11 mouse cellular contexts compared by ENCODE assay signal in the genomic region with DNA sequence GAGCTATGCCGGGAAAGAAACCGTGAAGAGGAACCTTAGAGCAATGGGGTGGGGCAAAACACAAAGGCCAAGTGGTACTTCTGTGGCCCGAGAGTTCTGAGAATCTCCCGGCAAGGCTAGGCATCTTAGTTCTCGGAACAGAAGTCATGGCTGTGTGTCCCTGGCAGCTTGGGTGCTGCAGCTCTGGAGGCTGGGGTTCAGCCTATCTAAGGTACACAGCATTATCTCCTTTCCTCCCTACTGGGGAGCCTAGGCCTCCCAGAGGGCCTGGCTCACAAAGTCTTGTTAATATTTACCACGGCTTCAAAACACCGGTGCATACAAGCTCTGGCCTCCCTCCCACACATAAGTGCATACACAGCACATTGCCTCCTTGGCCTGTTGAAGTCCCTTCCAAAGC. TPM values are rescaled to one million over a fixed set of nuclear protein-coding genes. Genes with fewer than 3 reads are reported as not detected.
DNase-seq lines count a peak whose midpoint lies in the region; ATAC-seq lines count a peak whose summit lies in the region.
"Had no signal": no experiment of that assay in that cellular context is flagged by ENCODE, and none has a peak within 500 bp of the region (broad histone marks: within the 10 kb centered on the region; RNA-seq: fewer than 3 reads in every experiment).

No protein-coding gene starts in this region.

- ATAC-seq in kidney, embryonic 16.5 days (ENCODE audit: low FRiP score, low TSS enrichment) = peak; percentile 73
- ATAC-seq in liver, embryonic 15.5 days (ENCODE audit: insufficient read depth) = peak; percentile 66
- peak; percentile 44 for ATAC-seq in megakaryocyte progenitor cell, adult 5-6 weeks (replicated peaks; ENCODE audit: poor library complexity)
- ATAC-seq in forebrain, embryonic 13.5 days = no peak
- ATAC-seq: CD4-positive, CD25-positive, alpha-beta regulatory T cell, adult 4 months had no signal

- H3K9ac ChIP-seq in kidney, embryonic 16.5 days (replicated peaks; ENCODE audit: low read length) = no peak overlapping the region
- no peak overlapping the region for H3K9ac ChIP-seq in liver, embryonic 15.5 days
- H3K9ac ChIP-seq in forebrain, embryonic 13.5 days = no peak overlapping the region
- H3K9ac ChIP-seq: limb, embryonic 12.5 days had no signal

- no peak overlapping the region for H3K4me3 ChIP-seq in embryonic facial prominence, embryonic 10.5 days
- H3K4me3 ChIP-seq in kidney, embryonic 16.5 days (ENCODE audit: low read length) = no peak overlapping the region
- no peak overlapping the region for H3K4me3 ChIP-seq in liver, embryonic 15.5 days (replicated peaks)
- H3K4me3 ChIP-seq in forebrain, embryonic 13.5 days = no peak overlapping the region
- H3K4me3 ChIP-seq: layer of hippocampus, adult 2 months; limb, embryonic 12.5 days had no signal

- peaks cover 34% of the 10 kb centered on the region for H3K4me1 ChIP-seq in embryonic facial prominence, embryonic 10.5 days
- H3K4me1 ChIP-seq in kidney, embryonic 16.5 days (ENCODE audit: insufficient read depth, low read length) = peaks cover 13% of the 10 kb centered on the region
- peaks cover 48% of the 10 kb centered on the region for H3K4me1 ChIP-seq in liver, embryonic 15.5 days (replicated peaks)
- no peaks in the 10 kb centered on the region for H3K4me1 ChIP-seq in forebrain, embryonic 13.5 days

- 91% methylated on average over 7 of the region's 7 CpGs for WGBS in embryonic facial prominence, embryonic 10.5 days
- WGBS in kidney, embryonic 16.5 days = 54% methylated on average over 7 of the region's 7 CpGs
- WGBS in liver, embryonic 15.5 days (ENCODE audit: insufficient replicate concordance) = 14% methylated on average over 7 of the region's 7 CpGs
- 91% methylated on average over 7 of the region's 7 CpGs for WGBS in forebrain, embryonic 13.5 days

- H3K27ac ChIP-seq in embryonic facial prominence, embryonic 10.5 days (replicated peaks) = peak overlapping the region; percentile 80; the same call in 1 of the 2 replicates
- H3K27ac ChIP-seq in kidney, embryonic 16.5 days (ENCODE audit: low read length) = peak overlapping the region; percentile 50
- H3K27ac ChIP-seq in liver, embryonic 15.5 days (replicated peaks) = peak overlapping the region; percentile 31
- no peak overlapping the region for H3K27ac ChIP-seq in forebrain, embryonic 13.5 days
- H3K27ac ChIP-seq: layer of hippocampus, adult 2 months; limb, embryonic 12.5 days had no signal

- no peaks in the 10 kb centered on the region for H3K9me3 ChIP-seq in embryonic facial prominence, embryonic 10.5 days
- H3K9me3 ChIP-seq in kidney, embryonic 16.5 days (ENCODE audit: low read length) = no peaks in the 10 kb centered on the region
- H3K9me3 ChIP-seq in liver, embryonic 15.5 days (replicated peaks) = no peaks in the 10 kb centered on the region
- H3K9me3 ChIP-seq in forebrain, embryonic 13.5 days (replicated peaks) = no peaks in the 10 kb centered on the region
- H3K9me3 ChIP-seq: limb, embryonic 12.5 days had no signal

- 0 out of 2 replicates have a peak, but pooled peaks cover 5% of the 10 kb centered on the region for H3K27me3 ChIP-seq in embryonic facial prominence, embryonic 10.5 days (replicated peaks; ENCODE audit: low read depth, poor library complexity, severe bottlenecking)
- H3K27me3 ChIP-seq in kidney, embryonic 16.5 days (ENCODE audit: insufficient read depth, low read length) = no peaks in the 10 kb centered on the region
- no peaks in the 10 kb centered on the region for H3K27me3 ChIP-seq in liver, embryonic 15.5 days
- no peaks in the 10 kb centered on the region for H3K27me3 ChIP-seq in forebrain, embryonic 13.5 days
- H3K27me3 ChIP-seq: limb, embryonic 12.5 days had no signal

- no peak for DNase-seq in embryonic facial prominence, embryonic 10.5 days (ENCODE audit: low spot score)
- no peak for DNase-seq in right cerebral cortex, postnatal 4 days
- no peak for DNase-seq in cerebellum, postnatal 14 days
- DNase-seq in layer of hippocampus, postnatal 10 days (ENCODE audit: low spot score in 2 of 2) = no peak

- H3K36me3 ChIP-seq in embryonic facial prominence, embryonic 10.5 days (replicated peaks) = no peaks in the 10 kb centered on the region
- H3K36me3 ChIP-seq in kidney, embryonic 16.5 days (ENCODE audit: insufficient read depth, low read length) = no peaks in the 10 kb centered on the region
- H3K36me3 ChIP-seq in liver, embryonic 15.5 days (replicated peaks) = no peaks in the 10 kb centered on the region
- H3K36me3 ChIP-seq in forebrain, embryonic 13.5 days (ENCODE audit: poor library complexity, severe bottlenecking) = no peaks in the 10 kb centered on the region
- H3K36me3 ChIP-seq: limb, embryonic 12.5 days had no signal

- no peak overlapping the region for H3K4me2 ChIP-seq in kidney, embryonic 16.5 days (replicated peaks; ENCODE audit: low read depth, low read length)
- H3K4me2 ChIP-seq in liver, embryonic 15.5 days = peak overlapping the region; percentile 19; the same call in 1 of the 2 replicates
- no peak overlapping the region for H3K4me2 ChIP-seq in forebrain, embryonic 13.5 days
- H3K4me2 ChIP-seq: limb, embryonic 12.5 days had no signal

RNA-seq across cellular contexts. Expression of gene Vegfa, which starts 59.0 kb away (rescaled TPM):
- 2.1 and 2.3 TPM in 2 replicates for polyA plus RNA-seq in embryonic facial prominence, embryonic 10.5 days (2016; fragmentation: Nextera tagmentation; extraction: Ambion mirVana)
- 5.7 and 5.9 TPM in 2 replicates for polyA plus RNA-seq in kidney, embryonic 16.5 days (2015; fragmentation: Nextera tagmentation; extraction: Ambion mirVana)
- polyA plus RNA-seq in liver, embryonic 15.5 days (2015; fragmentation: Nextera tagmentation; extraction: Ambion mirVana) = 1.2 and 1.4 TPM in 2 replicates
- 32.8 and 38.3 TPM in 2 replicates for total RNA-seq in megakaryocyte progenitor cell, adult 5-6 weeks (2015)
- total RNA-seq in megakaryocyte progenitor cell, adult 5-6 weeks (2017) = 47.8 and 54.2 TPM in 2 replicates
- 2.7 and 3.7 TPM in 2 replicates for polyA plus RNA-seq in forebrain, embryonic 13.5 days (2015; fragmentation: Nextera tagmentation; extraction: Ambion mirVana)
- 10 to 100 TPM; 92.2 to 97.0 TPM for total RNA-seq in layer of hippocampus, postnatal 10 days (2021)
- polyA plus RNA-seq: CD4-positive, CD25-positive, alpha-beta regulatory T cell, adult 4 months had no signal
